Mouse (Mus musculus): ENCODE measurements at regions not wholly inside any gene's neighbourhood (a gene's known extent, or its start where the extent isn't known, plus 50 kb on each side); places are given as distances from the start of the nearest gene placed in this dataset.
A peak's percentile ranks its signal among the peaks of the same experiment; 100 is the strongest.

DNA sequence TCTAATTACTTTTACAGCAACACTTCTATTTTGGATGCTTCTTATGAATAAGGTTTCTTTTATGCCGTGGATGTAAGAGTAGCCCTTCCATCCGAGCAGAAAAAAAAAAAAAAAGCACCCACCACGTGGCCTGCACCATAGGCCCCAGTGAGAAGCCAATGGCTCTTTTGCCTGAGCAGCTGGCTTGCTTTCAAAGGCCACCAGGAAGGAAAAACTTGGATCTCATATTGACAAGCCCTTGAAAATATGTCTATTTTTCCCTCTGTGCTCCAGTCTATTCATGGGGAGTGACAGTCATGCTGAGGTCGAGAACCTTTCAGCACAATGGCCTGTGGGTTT, 252.4 kb downstream of the Foxo1 start:
- no peak overlapping the region for H3K4me3 ChIP-seq (replicated peaks; ENCODE audit: low read length)
- peak; percentile 86 for ATAC-seq
- H3K9ac ChIP-seq (replicated peaks; ENCODE audit: low read depth, low read length): no peak overlapping the region
- H3K4me2 ChIP-seq (ENCODE audit: low read length): no peak overlapping the region
- H3K27me3 ChIP-seq (replicated peaks; ENCODE audit: control insufficient read depth, insufficient read depth, low read length): peaks cover 10% of the 10 kb centered on the region
- H3K4me1 ChIP-seq (replicated peaks; ENCODE audit: control insufficient read depth, insufficient read depth, low read length): peaks cover 10% of the 10 kb centered on the region
- H3K9me3 ChIP-seq (ENCODE audit: control insufficient read depth, low read length): no peaks in the 10 kb centered on the region
- H3K36me3 ChIP-seq (ENCODE audit: control insufficient read depth, insufficient read depth): no peaks in the 10 kb centered on the region
- 4% methylated on average over 4 of the region's 4 CpGs for WGBS
- H3K27ac ChIP-seq (ENCODE audit: low read length): no peak overlapping the region; the same call in 1 of the 2 replicates

DNA sequence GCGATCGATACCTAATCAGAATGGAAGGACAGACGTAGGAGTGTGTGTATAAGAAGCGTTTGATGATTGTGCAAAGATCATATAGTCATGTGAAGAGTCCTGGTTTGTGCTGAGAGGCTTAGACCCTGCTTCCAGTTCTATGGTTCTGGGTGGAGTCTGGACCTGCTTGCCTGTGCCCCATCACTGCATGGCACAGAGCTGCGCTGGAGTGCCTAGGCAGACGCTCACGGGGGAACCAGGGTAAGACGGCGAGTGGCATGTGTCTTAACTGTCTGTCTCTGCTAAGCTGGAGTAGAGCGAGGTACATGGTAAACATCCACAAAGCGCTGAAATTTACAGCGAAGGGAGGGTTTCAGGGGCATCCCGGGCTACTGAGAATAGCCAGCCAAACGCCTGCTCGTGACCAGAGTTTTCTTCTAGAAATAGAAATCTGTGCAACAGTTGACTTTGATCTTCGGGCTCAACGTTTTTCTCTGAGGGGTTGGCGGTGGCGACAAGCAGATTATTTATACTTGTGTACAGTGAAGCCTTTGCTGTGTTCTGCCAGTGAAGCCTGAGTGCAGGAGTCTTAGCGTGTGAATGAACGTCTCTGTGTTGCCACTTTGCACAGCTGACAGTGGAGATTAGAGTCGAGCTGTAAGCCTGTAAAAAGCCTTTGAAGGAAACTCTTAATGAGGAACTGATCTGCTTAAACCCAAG, 251.9 kb downstream of the Foxo1 start:
- no peaks in the 10 kb centered on the region for H3K9me3 ChIP-seq (ENCODE audit: control insufficient read depth, low read length)
- 27% methylated on average over 22 of the region's 22 CpGs for WGBS
- H3K27ac ChIP-seq (ENCODE audit: low read length): no peak overlapping the region; the same call in 1 of the 2 replicates
- ATAC-seq: peak; percentile 94
- H3K4me2 ChIP-seq (ENCODE audit: low read length): peak overlapping the region; percentile 20
- H3K9ac ChIP-seq (replicated peaks; ENCODE audit: low read depth, low read length): no peak overlapping the region
- H3K4me1 ChIP-seq (replicated peaks; ENCODE audit: control insufficient read depth, insufficient read depth, low read length): peaks cover 10% of the 10 kb centered on the region
- peaks cover 10% of the 10 kb centered on the region for H3K27me3 ChIP-seq (replicated peaks; ENCODE audit: control insufficient read depth, insufficient read depth, low read length)
- no peaks in the 10 kb centered on the region for H3K36me3 ChIP-seq (ENCODE audit: control insufficient read depth, insufficient read depth)
- H3K4me3 ChIP-seq (replicated peaks; ENCODE audit: low read length): no peak overlapping the region

DNA sequence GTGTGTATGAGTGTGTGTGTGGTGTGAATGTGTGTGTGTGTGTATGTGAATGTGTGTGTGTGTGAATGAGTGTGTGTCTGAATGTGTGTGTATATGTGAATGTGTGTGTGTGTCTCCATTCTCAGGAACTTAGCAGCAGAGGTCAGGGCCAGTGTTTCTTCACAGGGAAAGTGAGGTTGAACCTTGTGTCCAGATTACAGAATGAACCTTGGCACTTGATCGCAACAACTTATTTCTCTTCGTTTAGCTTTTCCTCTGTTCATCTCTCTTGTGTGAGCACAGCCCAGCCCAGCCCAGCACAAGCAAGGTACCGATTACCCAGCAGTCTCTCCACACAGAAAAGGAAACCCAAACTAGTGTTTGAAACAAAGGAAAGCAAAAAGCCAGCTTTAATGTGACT, 249.7 kb downstream of the Foxo1 start:
- no peak for ATAC-seq
- H3K27me3 ChIP-seq (replicated peaks; ENCODE audit: control insufficient read depth, insufficient read depth, low read length): peaks cover 6% of the 10 kb centered on the region

DNA sequence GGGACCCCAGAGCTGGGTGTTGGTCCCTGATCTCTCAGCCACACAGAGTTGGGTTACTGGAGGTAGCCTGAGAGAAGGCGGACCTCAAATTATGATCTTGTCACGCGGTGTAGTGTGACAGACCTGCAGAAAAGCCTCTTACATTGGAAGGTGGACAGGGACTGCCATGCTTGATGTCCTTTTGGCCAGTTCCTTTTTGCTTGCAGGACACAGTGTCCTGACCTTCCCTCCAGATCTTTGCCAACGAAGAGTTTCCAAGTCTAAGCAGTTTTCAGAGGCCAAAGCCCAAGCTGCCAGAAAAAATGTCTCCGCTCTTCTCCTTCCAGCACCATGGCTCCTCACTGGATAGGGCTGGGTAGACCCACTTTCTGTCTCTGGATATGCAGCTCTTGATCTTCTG, 248.6 kb downstream of the Foxo1 start:
- Histone ChIP-seq H3K9ac (replicated peaks; ENCODE audit: low read depth, low read length) (no peak overlapping the region), H3K27ac (ENCODE audit: low read length) (no peak overlapping the region), H3K9me3 (ENCODE audit: control insufficient read depth, low read length) (no peaks in the 10 kb centered on the region), H3K4me2 (ENCODE audit: low read length) (no peak overlapping the region), H3K4me3 (replicated peaks; ENCODE audit: low read length) (no peak overlapping the region), H3K27me3 (replicated peaks; ENCODE audit: control insufficient read depth, insufficient read depth, low read length) (peaks cover 6% of the 10 kb centered on the region), H3K36me3 (ENCODE audit: control insufficient read depth, insufficient read depth) (no peaks in the 10 kb centered on the region), H3K4me1 (replicated peaks; ENCODE audit: control insufficient read depth, insufficient read depth, low read length) (peaks cover 10% of the 10 kb centered on the region)
- 91% methylated on average over 5 of the region's 5 CpGs for WGBS
- no peak for ATAC-seq

More for the DNA sequence above, 249.7 kb downstream of the Foxo1 start:
- no peak overlapping the region for H3K4me3 ChIP-seq (replicated peaks; ENCODE audit: low read length)
- peaks cover 10% of the 10 kb centered on the region for H3K4me1 ChIP-seq (replicated peaks; ENCODE audit: control insufficient read depth, insufficient read depth, low read length)
- 83% methylated on average over 3 of the region's 3 CpGs for WGBS
- no peak overlapping the region for H3K4me2 ChIP-seq (ENCODE audit: low read length)
- no peaks in the 10 kb centered on the region for H3K9me3 ChIP-seq (ENCODE audit: control insufficient read depth, low read length)
- no peaks in the 10 kb centered on the region for H3K36me3 ChIP-seq (ENCODE audit: control insufficient read depth, insufficient read depth)
- no peak overlapping the region for H3K27ac ChIP-seq (ENCODE audit: low read length)
- no peak overlapping the region for H3K9ac ChIP-seq (replicated peaks; ENCODE audit: low read depth, low read length)

DNA sequence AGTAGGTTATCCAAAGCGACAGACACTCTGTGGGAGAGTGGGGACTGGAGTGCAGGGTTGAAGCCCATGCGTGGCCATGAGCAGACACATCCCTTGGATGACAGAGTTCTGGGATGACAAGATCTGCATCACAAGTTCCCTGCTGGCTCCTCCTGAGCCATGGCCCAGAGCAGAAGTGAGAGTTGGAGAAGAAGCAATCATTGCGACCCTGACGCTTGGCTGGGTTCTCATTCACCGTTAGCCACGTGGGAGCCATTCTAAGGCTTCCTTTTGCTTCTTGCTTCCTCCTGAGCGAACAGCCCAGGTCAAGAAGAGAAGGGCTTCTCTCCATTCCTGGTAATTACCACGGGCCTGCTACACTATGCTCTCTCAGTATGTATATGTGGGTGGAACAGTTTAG, 244.6 kb downstream of the Foxo1 start:
- peaks cover 2% of the 10 kb centered on the region for H3K27me3 ChIP-seq (replicated peaks; ENCODE audit: control insufficient read depth, insufficient read depth, low read length)
- no peak overlapping the region for H3K4me3 ChIP-seq (replicated peaks; ENCODE audit: low read length)
- no peak overlapping the region for H3K4me2 ChIP-seq (ENCODE audit: low read length)
- H3K27ac ChIP-seq (ENCODE audit: low read length): no peak overlapping the region
- no peak for ATAC-seq
- H3K36me3 ChIP-seq (ENCODE audit: control insufficient read depth, insufficient read depth): no peaks in the 10 kb centered on the region
- no peaks in the 10 kb centered on the region for H3K9me3 ChIP-seq (ENCODE audit: control insufficient read depth, low read length)
- peaks cover 5% of the 10 kb centered on the region for H3K4me1 ChIP-seq (replicated peaks; ENCODE audit: control insufficient read depth, insufficient read depth, low read length)
- 80% methylated on average over 8 of the region's 8 CpGs for WGBS
- H3K9ac ChIP-seq (replicated peaks; ENCODE audit: low read depth, low read length): no peak overlapping the region

DNA sequence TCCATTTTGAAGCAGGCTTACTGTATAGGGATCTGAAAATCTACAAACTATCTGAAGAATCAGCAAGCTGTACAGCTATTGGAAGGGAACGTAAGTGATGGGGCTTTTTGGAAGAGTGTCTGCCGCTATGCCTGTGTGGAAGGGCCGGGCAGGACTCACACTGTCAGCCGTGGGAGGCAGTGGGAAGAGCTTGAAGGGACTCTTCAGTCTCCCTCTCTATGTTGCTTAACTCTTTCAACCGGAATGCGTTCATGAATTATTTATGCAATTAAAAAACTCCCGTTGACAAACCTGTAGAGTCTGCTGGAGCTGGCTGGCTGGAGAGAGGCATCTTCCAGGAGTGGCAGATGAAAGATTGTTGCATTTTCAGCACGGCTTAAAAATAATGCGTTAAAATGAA, 243.4 kb downstream of the Foxo1 start:
- no peaks in the 10 kb centered on the region; the same call in 1 of the 2 replicates for H3K27me3 ChIP-seq (replicated peaks; ENCODE audit: control insufficient read depth, insufficient read depth, low read length)
- H3K9ac ChIP-seq (replicated peaks; ENCODE audit: low read depth, low read length): no peak overlapping the region
- H3K4me1 ChIP-seq (replicated peaks; ENCODE audit: control insufficient read depth, insufficient read depth, low read length): peaks cover 5% of the 10 kb centered on the region
- 7% methylated on average over 9 of the region's 9 CpGs for WGBS
- peak; percentile 70 for ATAC-seq
- no peak overlapping the region for H3K4me3 ChIP-seq (replicated peaks; ENCODE audit: low read length)
- H3K9me3 ChIP-seq (ENCODE audit: control insufficient read depth, low read length): no peaks in the 10 kb centered on the region
- no peak overlapping the region for H3K27ac ChIP-seq (ENCODE audit: low read length)
- H3K36me3 ChIP-seq (ENCODE audit: control insufficient read depth, insufficient read depth): no peaks in the 10 kb centered on the region
- peak overlapping the region; percentile 4; the same call in 1 of the 2 replicates for H3K4me2 ChIP-seq (ENCODE audit: low read length)

DNA sequence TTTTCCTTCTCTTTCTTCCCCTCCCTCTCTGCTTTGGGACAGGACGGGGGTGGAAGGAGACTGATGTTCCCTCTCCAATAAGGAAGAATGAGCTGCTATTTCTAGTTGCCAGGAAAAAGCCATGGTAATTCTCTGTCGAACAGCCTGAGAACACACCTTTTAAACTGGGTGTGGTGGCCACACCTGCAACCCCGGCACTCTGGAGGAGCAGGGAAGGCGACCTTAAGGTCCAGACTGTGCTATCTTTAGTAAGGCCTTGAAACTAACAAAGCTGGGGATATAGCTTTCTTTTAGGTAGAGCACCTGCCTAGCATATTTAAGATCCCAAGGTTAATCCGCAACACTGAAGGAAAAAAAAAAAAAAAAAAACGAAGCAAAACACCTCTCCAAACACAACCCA, 242.7 kb downstream of the Foxo1 start:
- Histone ChIP-seq H3K27me3 (replicated peaks; ENCODE audit: control insufficient read depth, insufficient read depth, low read length) (no peaks in the 10 kb centered on the region; the same call in 1 of the 2 replicates), H3K4me1 (replicated peaks; ENCODE audit: control insufficient read depth, insufficient read depth, low read length) (peaks cover 5% of the 10 kb centered on the region), H3K4me3 (replicated peaks; ENCODE audit: low read length) (no peak overlapping the region), H3K9ac (replicated peaks; ENCODE audit: low read depth, low read length) (no peak overlapping the region), H3K4me2 (ENCODE audit: low read length) (peak overlapping the region; percentile 39; the same call in 1 of the 2 replicates), H3K9me3 (ENCODE audit: control insufficient read depth, low read length) (no peaks in the 10 kb centered on the region), H3K27ac (ENCODE audit: low read length) (no peak overlapping the region), H3K36me3 (ENCODE audit: control insufficient read depth, insufficient read depth) (no peaks in the 10 kb centered on the region)
- 74% methylated on average over 6 of the region's 6 CpGs for WGBS
- ATAC-seq: peak; percentile 21; the same call in 1 of the 2 replicates

DNA sequence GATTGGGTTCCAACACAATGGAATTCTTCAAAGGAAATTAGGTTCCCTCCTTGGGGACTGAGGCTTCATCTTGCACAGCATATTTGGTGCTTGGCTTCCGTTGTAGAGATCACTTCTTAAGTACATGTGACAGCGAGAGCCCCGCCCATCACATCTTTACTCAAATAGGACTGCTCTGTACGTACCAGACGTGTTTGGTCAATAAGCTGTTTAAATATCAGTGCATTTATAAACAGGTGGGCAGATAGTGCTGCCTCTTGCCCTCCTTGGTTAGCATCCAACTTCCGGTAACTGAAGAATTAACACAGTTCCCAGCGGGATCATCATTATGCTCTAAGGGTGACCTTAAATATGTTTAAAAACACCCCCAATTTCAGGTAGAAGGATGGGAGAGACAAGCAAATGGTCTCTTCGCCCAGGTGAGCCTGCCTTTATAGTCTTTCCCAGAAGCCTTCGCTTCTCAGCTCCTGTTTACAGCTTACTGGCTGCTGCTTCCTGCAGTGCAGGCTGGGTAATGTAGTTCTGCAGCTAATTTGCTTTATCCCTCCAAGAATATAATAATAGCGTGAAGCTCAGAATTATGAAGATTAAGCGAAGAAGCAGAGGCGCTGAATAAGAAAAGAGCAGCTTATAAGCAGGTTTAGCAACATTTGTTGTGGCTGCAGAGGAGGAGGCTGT, 242.1 kb downstream of the Foxo1 start:
- H3K27me3 ChIP-seq (replicated peaks; ENCODE audit: control insufficient read depth, insufficient read depth, low read length): no peaks in the 10 kb centered on the region; the same call in 1 of the 2 replicates
- H3K9ac ChIP-seq (replicated peaks; ENCODE audit: low read depth, low read length): no peak overlapping the region
- WGBS: 67% methylated on average over 12 of the region's 12 CpGs
- H3K4me2 ChIP-seq (ENCODE audit: low read length): peak overlapping the region; percentile 39
- H3K36me3 ChIP-seq (ENCODE audit: control insufficient read depth, insufficient read depth): no peaks in the 10 kb centered on the region
- no peak overlapping the region for H3K27ac ChIP-seq (ENCODE audit: low read length)
- peak overlapping the region; percentile 30 for H3K4me3 ChIP-seq (replicated peaks; ENCODE audit: low read length)
- no peaks in the 10 kb centered on the region for H3K9me3 ChIP-seq (ENCODE audit: control insufficient read depth, low read length)
- H3K4me1 ChIP-seq (replicated peaks; ENCODE audit: control insufficient read depth, insufficient read depth, low read length): peaks cover 5% of the 10 kb centered on the region
- peak; percentile 82 for ATAC-seq

DNA sequence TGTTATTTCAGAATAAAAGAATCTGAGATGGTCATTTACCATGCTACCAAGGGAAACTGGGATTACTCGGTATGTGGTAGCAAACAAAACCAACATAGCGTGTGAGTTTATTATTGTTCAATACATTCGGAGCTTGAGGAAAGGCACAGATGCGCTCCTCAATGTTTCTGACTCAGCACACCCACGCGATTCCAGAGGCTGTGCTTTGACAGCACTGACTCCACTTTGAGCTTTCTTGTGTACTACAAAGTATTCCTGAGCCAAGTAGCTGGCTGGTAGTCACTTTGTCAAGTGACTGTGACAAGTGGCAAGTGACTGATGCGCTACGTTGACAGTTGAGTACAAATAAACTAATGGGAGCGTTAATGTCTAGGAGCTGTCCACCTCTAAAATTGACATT, 235.8 kb downstream of the Foxo1 start:
- WGBS: 77% methylated on average over 9 of the region's 9 CpGs
- Histone ChIP-seq H3K27me3 (replicated peaks; ENCODE audit: control insufficient read depth, insufficient read depth, low read length) (no peaks in the 10 kb centered on the region), H3K36me3 (ENCODE audit: control insufficient read depth, insufficient read depth) (no peaks in the 10 kb centered on the region), H3K27ac (ENCODE audit: low read length) (no peak overlapping the region), H3K4me2 (ENCODE audit: low read length) (no peak overlapping the region), H3K4me1 (replicated peaks; ENCODE audit: control insufficient read depth, insufficient read depth, low read length) (no peaks in the 10 kb centered on the region), H3K4me3 (replicated peaks; ENCODE audit: low read length) (no peak overlapping the region), H3K9ac (replicated peaks; ENCODE audit: low read depth, low read length) (no peak overlapping the region), H3K9me3 (ENCODE audit: control insufficient read depth, low read length) (no peaks in the 10 kb centered on the region)
- no peak for ATAC-seq

Measured in forebrain, embryonic 16.5 days (tissue).